Mouse (Mus musculus) kidney, adult 2 months (tissue): ENCODE results near the gene Clpsl2.

ENCODE experiments used
- CTCF ChIP-seq: fragments of 200-500 bp; conservative IDR thresholded peaks from 2 replicates; pipeline ENCODE4 v1.5.1; 2011; ENCODE audit warnings: low read depth, mild to moderate bottlenecking, control low read depth, low read length, moderate library complexity, mixed read lengths; ENCODE audit not compliant: insufficient read depth, insufficient read length
- POLR2A ChIP-seq: fragments of 200-500 bp; IDR thresholded peaks from one replicate; pipeline ENCODE4 v1.6.1; 2011; ENCODE audit warnings: low read depth, low read length, control low read depth

- TF ChIP-seq CTCF (no peak), POLR2A (no peak)
Measured at GRCm38 (mm10) chr17:28601557-28602250, 52.5 kb downstream of the Clpsl2 start.
